Mouse (Mus musculus): Measurements from ENCODE around the gene Nwd1. TPM values are rescaled to one million over a fixed set of nuclear protein-coding genes. Genes with fewer than 3 reads are reported as not detected.
A peak's percentile ranks its signal among the peaks of the same experiment; 100 is the strongest.

The Nwd1 gene
- polyA plus RNA-seq, 2 experiments = 0.15 to 0.21 TPM

DNA sequence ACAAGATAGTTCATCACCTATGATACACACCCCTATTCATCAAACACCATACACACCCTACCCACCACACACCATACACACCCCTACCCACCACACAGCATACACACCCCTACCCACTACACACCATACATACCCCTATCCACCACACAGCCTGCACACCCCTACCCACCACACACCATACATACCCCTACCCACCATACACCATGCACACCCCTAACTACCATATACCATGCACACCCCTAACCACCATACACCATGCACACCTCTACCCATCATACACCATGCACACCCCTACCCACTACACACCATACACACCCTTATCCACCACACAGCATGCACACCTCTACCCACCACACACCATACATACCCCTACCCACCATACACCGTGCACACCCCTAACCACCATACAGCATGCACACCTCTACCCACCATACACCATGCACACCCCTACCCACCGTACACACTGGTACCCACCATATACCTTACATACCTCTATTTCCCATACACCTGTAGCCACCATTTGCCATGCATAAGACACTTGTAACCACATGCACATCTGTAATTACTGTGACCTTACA is 51.9 kb downstream of the Nwd1 start:
- H3K9me3 ChIP-seq (ENCODE audit: control insufficient read depth, low read length) = no peaks in the 10 kb centered on the region
- no peak overlapping the region for H3K27ac ChIP-seq (replicated peaks; ENCODE audit: low read depth, low read length)
- 97% methylated on average over 2 of the region's 2 CpGs for whole genome bisulfite sequencing
- DNase-seq (ENCODE audit: low spot score) (no peak), ATAC-seq (ENCODE audit: low FRiP score, low read depth) (no peak)
- no peaks in the 10 kb centered on the region for H3K36me3 ChIP-seq (ENCODE audit: control insufficient read depth, insufficient read depth, low read length)
- no peaks in the 10 kb centered on the region for H3K4me1 ChIP-seq (ENCODE audit: control insufficient read depth, insufficient read depth, low read length)
- TF ChIP-seq POLR2A (IDR thresholded peaks at IDR 0.05; ENCODE audit: borderline replicate concordance, extremely low read depth, insufficient read depth, insufficient read length) = no peak
- no peaks in the 10 kb centered on the region for H3K27me3 ChIP-seq (ENCODE audit: control insufficient read depth, insufficient read depth, low read length)
- no peak overlapping the region for H3K4me2 ChIP-seq (replicated peaks; ENCODE audit: low read depth, low read length, severe bottlenecking)
- no peak overlapping the region for H3K9ac ChIP-seq (ENCODE audit: low read depth, low read length, severe bottlenecking)
- no peak overlapping the region for H3K4me3 ChIP-seq (replicated peaks; ENCODE audit: low read length)

DNA sequence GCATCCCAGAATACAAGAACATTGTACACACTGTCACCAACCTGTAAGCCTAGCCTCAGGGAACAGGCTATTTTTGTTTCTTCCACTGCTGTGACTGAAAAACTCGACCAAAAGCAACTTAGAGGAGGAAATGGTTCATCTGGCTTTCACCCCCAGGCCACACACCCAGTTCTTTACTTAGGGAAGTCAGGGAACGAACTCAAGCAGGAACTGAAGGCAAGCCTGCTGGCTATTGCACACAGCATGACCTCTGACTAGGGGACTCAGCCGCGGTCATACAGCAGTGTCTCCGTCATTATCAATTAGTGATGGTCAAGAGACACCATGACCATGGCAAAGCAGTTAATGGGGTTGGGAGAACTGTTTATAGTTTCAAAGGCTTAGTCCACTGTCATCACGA is 66.1 kb downstream of the Nwd1 start:
- no peak for ATAC-seq (ENCODE audit: low FRiP score, low read depth)
- H3K4me1 ChIP-seq (ENCODE audit: control insufficient read depth, insufficient read depth, low read length) = no peaks in the 10 kb centered on the region
- no peak overlapping the region for H3K9ac ChIP-seq (ENCODE audit: low read depth, low read length, severe bottlenecking)
- WGBS = 52% methylated on average over 6 of the region's 6 CpGs
- TF ChIP-seq POLR2A (IDR thresholded peaks at IDR 0.05; ENCODE audit: borderline replicate concordance, extremely low read depth, insufficient read depth, insufficient read length) = no peak
- no peaks in the 10 kb centered on the region for H3K9me3 ChIP-seq (ENCODE audit: control insufficient read depth, low read length)
- no peak overlapping the region for H3K27ac ChIP-seq (replicated peaks; ENCODE audit: low read depth, low read length)
- no peak overlapping the region for H3K4me3 ChIP-seq (replicated peaks; ENCODE audit: low read length)
- no peaks in the 10 kb centered on the region for H3K27me3 ChIP-seq (ENCODE audit: control insufficient read depth, insufficient read depth, low read length)
- DNase-seq (ENCODE audit: low spot score) = no peak
- H3K36me3 ChIP-seq (ENCODE audit: control insufficient read depth, insufficient read depth, low read length) = no peaks in the 10 kb centered on the region
- no peak overlapping the region for H3K4me2 ChIP-seq (replicated peaks; ENCODE audit: low read depth, low read length, severe bottlenecking)

DNA sequence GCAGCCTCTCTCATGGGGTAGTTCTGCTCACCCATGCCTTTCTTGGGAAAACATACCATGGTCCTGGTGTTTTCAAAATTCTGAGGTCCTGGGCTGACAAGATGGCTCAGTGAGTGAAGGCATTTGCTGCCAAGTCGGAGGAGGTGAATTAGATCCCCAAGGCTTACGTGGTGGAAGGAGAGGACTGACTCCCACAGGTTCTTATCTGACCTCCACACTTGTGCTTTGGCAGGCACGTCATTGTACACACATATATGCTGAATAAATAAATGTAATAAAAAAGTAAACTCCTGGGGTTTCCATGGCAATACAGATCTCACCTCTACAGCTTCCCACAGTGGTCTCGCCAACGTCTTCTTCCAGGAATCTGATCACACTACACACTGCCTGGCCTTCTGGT is 70.1 kb downstream of the Nwd1 start:
- Histone ChIP-seq H3K4me3 (replicated peaks; ENCODE audit: low read length) (no peak overlapping the region), H3K36me3 (ENCODE audit: control insufficient read depth, insufficient read depth, low read length) (no peaks in the 10 kb centered on the region), H3K4me2 (replicated peaks; ENCODE audit: low read depth, low read length, severe bottlenecking) (no peak overlapping the region), H3K9ac (ENCODE audit: low read depth, low read length, severe bottlenecking) (no peak overlapping the region), H3K27me3 (ENCODE audit: control insufficient read depth, insufficient read depth, low read length) (no peaks in the 10 kb centered on the region), H3K27ac (replicated peaks; ENCODE audit: low read depth, low read length) (no peak overlapping the region), H3K4me1 (ENCODE audit: control insufficient read depth, insufficient read depth, low read length) (no peaks in the 10 kb centered on the region), H3K9me3 (ENCODE audit: control insufficient read depth, low read length) (no peaks in the 10 kb centered on the region)
- WGBS = 71% methylated on average over 5 of the region's 5 CpGs
- no peak for TF ChIP-seq POLR2A (IDR thresholded peaks at IDR 0.05; ENCODE audit: borderline replicate concordance, extremely low read depth, insufficient read depth, insufficient read length)
- DNase-seq (ENCODE audit: low spot score) = no peak
- ATAC-seq (ENCODE audit: low FRiP score, low read depth) = no peak

DNA sequence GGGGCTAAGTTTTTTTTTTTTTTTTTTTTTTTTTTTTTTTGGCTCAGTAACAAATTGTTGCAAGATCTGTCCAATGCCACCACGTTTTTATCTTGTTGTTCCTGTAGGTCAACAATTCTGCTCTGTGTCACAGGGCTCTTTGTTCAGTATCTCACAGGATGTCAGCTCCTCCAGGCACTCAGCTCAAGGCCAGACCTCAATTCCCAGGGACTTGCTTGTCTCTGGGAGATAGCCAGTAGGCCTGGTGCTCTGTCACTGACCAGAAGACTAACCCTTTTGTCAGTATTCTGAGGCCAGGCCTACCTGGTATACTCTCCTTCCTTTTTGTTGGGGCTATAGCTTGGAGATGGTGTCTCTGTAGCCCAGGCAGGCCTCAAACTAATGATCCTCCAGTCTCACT is 74.0 kb downstream of the Nwd1 start:
- no peaks in the 10 kb centered on the region for H3K9me3 ChIP-seq (ENCODE audit: control insufficient read depth, low read length)
- peaks cover 10% of the 10 kb centered on the region for H3K36me3 ChIP-seq (ENCODE audit: control insufficient read depth, insufficient read depth, low read length)
- no peaks in the 10 kb centered on the region for H3K27me3 ChIP-seq (ENCODE audit: control insufficient read depth, insufficient read depth, low read length)
- DNase-seq (ENCODE audit: low spot score) = no peak
- peaks cover 9% of the 10 kb centered on the region for H3K4me1 ChIP-seq (ENCODE audit: control insufficient read depth, insufficient read depth, low read length)
- no peak overlapping the region for H3K9ac ChIP-seq (ENCODE audit: low read depth, low read length, severe bottlenecking)
- WGBS = 27% methylated on average over 1 of the region's 1 CpGs
- no peak overlapping the region for H3K4me3 ChIP-seq (replicated peaks; ENCODE audit: low read length)
- ATAC-seq (ENCODE audit: low FRiP score, low read depth) = no peak
- H3K27ac ChIP-seq (replicated peaks; ENCODE audit: low read depth, low read length) = no peak overlapping the region
- TF ChIP-seq POLR2A (IDR thresholded peaks at IDR 0.05; ENCODE audit: borderline replicate concordance, extremely low read depth, insufficient read depth, insufficient read length) = no peak
- H3K4me2 ChIP-seq (replicated peaks; ENCODE audit: low read depth, low read length, severe bottlenecking) = no peak overlapping the region

DNA sequence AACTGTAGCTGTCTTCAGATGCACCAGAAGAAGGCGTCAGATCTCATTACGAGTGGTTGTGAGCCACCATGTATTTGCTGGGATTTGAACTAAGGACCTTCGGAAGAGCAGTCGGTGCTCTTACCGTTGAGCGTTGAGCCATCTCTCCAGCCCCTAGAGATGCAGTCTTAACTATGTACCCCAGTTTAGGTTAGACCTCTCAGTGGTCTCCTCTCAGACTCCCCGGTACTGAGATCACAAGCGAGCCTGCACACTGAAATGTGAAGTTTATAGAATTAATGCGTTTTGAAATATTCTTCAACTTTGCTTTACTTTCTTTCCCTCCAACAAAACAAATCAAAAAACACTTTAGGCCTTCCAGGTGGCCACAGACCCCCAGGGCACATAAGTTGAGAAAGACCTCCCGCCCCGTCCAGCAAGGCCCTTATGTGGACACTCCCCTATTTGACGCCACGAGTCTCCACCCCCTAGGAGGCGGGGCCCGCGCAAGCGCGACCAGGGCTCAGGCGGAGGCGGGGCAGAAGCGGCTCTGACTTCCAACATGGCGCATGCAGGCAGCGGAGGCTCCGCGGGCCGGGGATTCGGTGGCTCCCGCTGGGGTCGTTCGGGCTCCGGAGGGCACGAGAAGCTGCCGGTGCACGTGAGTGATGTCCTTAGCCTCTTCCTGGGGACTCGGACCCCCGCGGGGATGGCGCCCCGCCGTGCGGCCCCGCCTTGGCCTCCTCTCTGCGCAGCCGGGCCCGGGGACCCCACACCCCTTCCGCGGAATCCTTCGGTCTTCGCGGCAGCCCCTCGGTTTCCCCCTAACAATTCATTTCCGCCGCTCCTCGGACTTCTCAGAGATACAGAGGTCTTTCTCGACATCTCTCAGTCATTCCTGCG is 76.5 kb downstream of the Nwd1 start, which contains the start of gene Sin3b:
TSS of gene Sin3b (plus strand) at position 517 of the 882 bp plus-strand sequence.
- peaks cover 9% of the 10 kb centered on the region for H3K4me1 ChIP-seq (ENCODE audit: control insufficient read depth, insufficient read depth, low read length)
- peak; percentile 98 for ATAC-seq (ENCODE audit: low FRiP score, low read depth)

More for the DNA sequence above, 76.5 kb downstream of the Nwd1 start, which contains the start of gene Sin3b:
- Histone ChIP-seq H3K9me3 (ENCODE audit: control insufficient read depth, low read length) (no peaks in the 10 kb centered on the region), H3K27ac (replicated peaks; ENCODE audit: low read depth, low read length) (0 out of 2 replicates have a peak within 1 kb of the TSS, but pooled peaks have one; percentile 30), H3K36me3 (ENCODE audit: control insufficient read depth, insufficient read depth, low read length) (peaks cover 34% of the 10 kb centered on the region), H3K4me2 (replicated peaks; ENCODE audit: low read depth, low read length, severe bottlenecking) (peak within 1 kb of the TSS; percentile 89), H3K27me3 (ENCODE audit: control insufficient read depth, insufficient read depth, low read length) (no peaks in the 10 kb centered on the region), H3K9ac (ENCODE audit: low read depth, low read length, severe bottlenecking) (peak within 1 kb of the TSS; percentile 94), H3K4me3 (replicated peaks; ENCODE audit: low read length) (peak within 1 kb of the TSS; percentile 85)
- WGBS = 19% methylated on average over 41 of the region's 56 CpGs
- DNase-seq (ENCODE audit: low spot score) = peak; percentile 85
- TF ChIP-seq POLR2A (IDR thresholded peaks at IDR 0.05; ENCODE audit: borderline replicate concordance, extremely low read depth, insufficient read depth, insufficient read length) = peak; percentile 68; the same call in 1 of the 2 replicates

All from limb, embryonic 14.5 days (tissue).